Mouse (Mus musculus): Measurements from ENCODE around the gene Irgq.

DNA sequence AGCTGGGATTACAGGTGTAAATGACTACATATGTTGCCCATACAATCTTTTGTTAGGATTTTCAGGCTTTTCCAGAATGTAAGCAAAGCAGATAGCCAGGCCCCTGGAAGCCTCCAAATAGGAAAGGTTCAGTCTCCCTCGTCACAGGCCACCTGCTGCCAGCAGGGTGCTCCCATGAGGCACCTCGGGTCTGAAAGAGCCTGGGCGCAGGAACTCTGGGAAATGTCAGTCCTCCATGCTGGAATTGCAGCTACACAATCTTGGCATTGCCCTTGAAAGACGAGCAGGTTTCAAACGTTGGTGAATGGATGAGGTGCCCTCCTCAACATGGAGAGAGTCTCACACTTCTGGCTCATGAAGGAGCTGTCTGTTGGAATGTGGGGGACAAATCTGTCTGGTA, 7.7 kb downstream of the Irgq start:
- TF ChIP-seq EP300 (IDR thresholded peaks at IDR 0.05; ENCODE audit: insufficient read depth, low read depth, low read length) (no peak), CTCF (IDR thresholded peaks at IDR 0.05) (peak; percentile 41)

All from heart, adult 2 months (tissue).